ENCODE assay signal across 7 mouse cellular contexts in genomic region chr11:70019495-70020021, GRCm38 (mm10). TPM values are rescaled to one million over a fixed set of nuclear protein-coding genes. Genes with fewer than 3 reads are reported as not detected.
DNase-seq lines count a peak whose midpoint lies in the region; ATAC-seq and TF ChIP-seq lines count a peak whose summit lies in the region.

No protein-coding gene starts in this region.

- peak overlapping the region; percentile 92 for H3K9ac ChIP-seq in hindbrain, postnatal 0 days (replicated peaks; ENCODE audit: low read length)
- peak overlapping the region; percentile 98 for H3K9ac ChIP-seq in neural tube, embryonic 13.5 days

- H3K9me3 ChIP-seq in hindbrain, postnatal 0 days (ENCODE audit: low read length): no peaks in the 10 kb centered on the region
- H3K9me3 ChIP-seq in neural tube, embryonic 13.5 days: no peaks in the 10 kb centered on the region

- no peaks in the 10 kb centered on the region for H3K27me3 ChIP-seq in hindbrain, postnatal 0 days (ENCODE audit: insufficient read depth, low read length)
- H3K27me3 ChIP-seq in neural tube, embryonic 13.5 days: no peaks in the 10 kb centered on the region

- H3K36me3 ChIP-seq in hindbrain, postnatal 0 days (ENCODE audit: insufficient read depth, low read length): no peaks in the 10 kb centered on the region
- H3K36me3 ChIP-seq in neural tube, embryonic 13.5 days: no peaks in the 10 kb centered on the region

- 17% methylated on average over 2 of the region's 2 CpGs for WGBS in hindbrain, postnatal 0 days
- WGBS in neural tube, embryonic 13.5 days: 31% methylated on average over 2 of the region's 2 CpGs

- ATAC-seq in hindbrain, postnatal 0 days: no peak
- ATAC-seq in neural tube, embryonic 13.5 days (ENCODE audit: low read depth): no peak
- no peak for ATAC-seq in erythroblast, adult 5-6 weeks (replicated peaks; ENCODE audit: low FRiP score, poor library complexity, severe bottlenecking)

- peak overlapping the region; percentile 90 for H3K4me2 ChIP-seq in hindbrain, postnatal 0 days (ENCODE audit: low read depth, low read length)
- H3K4me2 ChIP-seq in neural tube, embryonic 13.5 days: peak overlapping the region; percentile 79

- H3K27ac ChIP-seq in layer of hippocampus, adult 2 months: peak overlapping the region; percentile 96
- H3K27ac ChIP-seq in embryonic fibroblast, embryonic 13.5 days (ENCODE audit: insufficient read depth, low read length): peak overlapping the region; percentile 71
- peak overlapping the region; percentile 95 for H3K27ac ChIP-seq in hindbrain, postnatal 0 days
- peak overlapping the region; percentile 96 for H3K27ac ChIP-seq in neural tube, embryonic 13.5 days (replicated peaks)

- TF ChIP-seq CTCF in layer of hippocampus, adult 2 months (conservative IDR thresholded peaks at IDR 0.05): no peak
- TF ChIP-seq CTCF in embryonic fibroblast, embryonic 13.5 days (IDR thresholded peaks at IDR 0.05; ENCODE audit: borderline replicate concordance, insufficient read depth, low read length): no peak
- no peak for TF ChIP-seq CTCF in hindbrain, postnatal 0 days (IDR thresholded peaks at IDR 0.05; ENCODE audit: low read depth)

- peak overlapping the region; percentile 79 for H3K4me3 ChIP-seq in layer of hippocampus, adult 2 months
- peak overlapping the region; percentile 85 for H3K4me3 ChIP-seq in embryonic fibroblast, embryonic 13.5 days (ENCODE audit: insufficient read depth, low read length)
- peak overlapping the region; percentile 80 for H3K4me3 ChIP-seq in hindbrain, postnatal 0 days (ENCODE audit: low read length)
- peak overlapping the region; percentile 79 for H3K4me3 ChIP-seq in neural tube, embryonic 13.5 days

- no peak for TF ChIP-seq POLR2A in embryonic fibroblast, embryonic 13.5 days (IDR thresholded peaks at IDR 0.05; ENCODE audit: low read depth, low read length)

- DNase-seq in layer of hippocampus, adult 2 months (ENCODE audit: low spot score in 2 of 2): no peak
- no peak for DNase-seq in layer of hippocampus, postnatal 10 days (ENCODE audit: low spot score in 2 of 2)
- no peak for DNase-seq in hindbrain, postnatal 0 days (ENCODE audit: low spot score)
- no peak for DNase-seq in gastrocnemius, postnatal 10 days

- H3K4me1 ChIP-seq in embryonic fibroblast, embryonic 13.5 days (ENCODE audit: control insufficient read depth, insufficient read depth, low read length): peaks cover 9% of the 10 kb centered on the region; the same call in 1 of the 2 replicates
- peaks cover 50% of the 10 kb centered on the region for H3K4me1 ChIP-seq in hindbrain, postnatal 0 days (ENCODE audit: insufficient read depth, low read length)
- peaks cover 73% of the 10 kb centered on the region for H3K4me1 ChIP-seq in neural tube, embryonic 13.5 days (replicated peaks)

RNA-seq across cellular contexts. Expression of gene Dlg4, which starts 2.8 kb away (rescaled TPM):
- total RNA-seq in layer of hippocampus, adult 2 months (2021): 100 to 1,000 TPM; 880 to 888 TPM
- total RNA-seq in layer of hippocampus, postnatal 10 days (2021): 100 to 1,000 TPM; 705 to 717 TPM
- 69.8 and 77.7 TPM in 2 replicates for polyA plus RNA-seq in embryonic fibroblast, embryonic 13.5 days (2011; ENCODE audit: insufficient read length, low read depth, missing spikeins)
- total RNA-seq in hindbrain, postnatal 0 days (2014; rRNA removed): 209 and 225 TPM in 2 replicates
- 18.8 and 22.4 TPM in 2 replicates for polyA plus RNA-seq in hindbrain, postnatal 0 days (2015; fragmentation: Nextera tagmentation; extraction: Ambion mirVana)
- polyA plus RNA-seq in neural tube, embryonic 13.5 days (2015; fragmentation: Nextera tagmentation; extraction: Ambion mirVana): 23.1 and 23.5 TPM in 2 replicates
- total RNA-seq in erythroblast, adult 5-6 weeks (2015; ENCODE audit: low replicate concordance): 7.7 TPM in 1 of 2 replicates, not detected in the other
- 0.17 and 0.84 TPM in 2 replicates for total RNA-seq in erythroblast, adult 5-6 weeks (2017; ENCODE audit: low replicate concordance)
- total RNA-seq in gastrocnemius, postnatal 10 days (2021): 10 to 100 TPM; 16.5 to 28.7 TPM

RNA-seq across cellular contexts. Expression of gene Acadvl, which starts 4.3 kb away (rescaled TPM):
- total RNA-seq in layer of hippocampus, adult 2 months (2021): 10 to 100 TPM; 54.9 to 63.7 TPM
- 10 to 100 TPM; 55.7 to 57.6 TPM for total RNA-seq in layer of hippocampus, postnatal 10 days (2021)
- polyA plus RNA-seq in embryonic fibroblast, embryonic 13.5 days (2011; ENCODE audit: insufficient read length, low read depth, missing spikeins): 47.4 and 57.9 TPM in 2 replicates
- 44.4 and 47.2 TPM in 2 replicates for total RNA-seq in hindbrain, postnatal 0 days (2014; rRNA removed)
- 65.2 and 75.2 TPM in 2 replicates for polyA plus RNA-seq in hindbrain, postnatal 0 days (2015; fragmentation: Nextera tagmentation; extraction: Ambion mirVana)
- polyA plus RNA-seq in neural tube, embryonic 13.5 days (2015; fragmentation: Nextera tagmentation; extraction: Ambion mirVana): 58.2 and 60.9 TPM in 2 replicates
- 23.6 and 48.4 TPM in 2 replicates for total RNA-seq in erythroblast, adult 5-6 weeks (2015; ENCODE audit: low replicate concordance)
- total RNA-seq in erythroblast, adult 5-6 weeks (2017; ENCODE audit: low replicate concordance): 18.6 and 20.4 TPM in 2 replicates
- 100 to 1,000 TPM; 217 to 254 TPM for total RNA-seq in gastrocnemius, postnatal 10 days (2021)

RNA-seq across cellular contexts. Expression of gene Dvl2, which starts 19.2 kb away (rescaled TPM):
- total RNA-seq in layer of hippocampus, adult 2 months (2021): 10 to 100 TPM; 40.6 to 45.3 TPM
- total RNA-seq in layer of hippocampus, postnatal 10 days (2021): 10 to 100 TPM; 26.1 to 38.9 TPM
- polyA plus RNA-seq in embryonic fibroblast, embryonic 13.5 days (2011; ENCODE audit: insufficient read length, low read depth, missing spikeins): 27.7 and 32.1 TPM in 2 replicates
- total RNA-seq in hindbrain, postnatal 0 days (2014; rRNA removed): 20.9 and 37.3 TPM in 2 replicates
- 18.1 and 19.3 TPM in 2 replicates for polyA plus RNA-seq in hindbrain, postnatal 0 days (2015; fragmentation: Nextera tagmentation; extraction: Ambion mirVana)
- polyA plus RNA-seq in neural tube, embryonic 13.5 days (2015; fragmentation: Nextera tagmentation; extraction: Ambion mirVana): 26.7 and 28.8 TPM in 2 replicates
- total RNA-seq in erythroblast, adult 5-6 weeks (2015; ENCODE audit: low replicate concordance): 1.3 and 4.2 TPM in 2 replicates
- total RNA-seq in erythroblast, adult 5-6 weeks (2017; ENCODE audit: low replicate concordance): 2.1 and 7.4 TPM in 2 replicates
- total RNA-seq in gastrocnemius, postnatal 10 days (2021): 10 to 100 TPM in 1 of 2 experiments, 1 to 10 TPM in 1; 8.2 to 14.7 TPM

RNA-seq across cellular contexts. Expression of gene Phf23, which starts 24.0 kb away (rescaled TPM):
- 10 to 100 TPM; 40.5 to 42.6 TPM for total RNA-seq in layer of hippocampus, adult 2 months (2021)
- 10 to 100 TPM; 40.1 to 43.7 TPM for total RNA-seq in layer of hippocampus, postnatal 10 days (2021)
- polyA plus RNA-seq in embryonic fibroblast, embryonic 13.5 days (2011; ENCODE audit: insufficient read length, low read depth, missing spikeins): 78.6 and 89.1 TPM in 2 replicates
- 34.3 and 47.9 TPM in 2 replicates for total RNA-seq in hindbrain, postnatal 0 days (2014; rRNA removed)
- polyA plus RNA-seq in hindbrain, postnatal 0 days (2015; fragmentation: Nextera tagmentation; extraction: Ambion mirVana): 44.0 and 46.0 TPM in 2 replicates
- 74.2 and 76.3 TPM in 2 replicates for polyA plus RNA-seq in neural tube, embryonic 13.5 days (2015; fragmentation: Nextera tagmentation; extraction: Ambion mirVana)
- total RNA-seq in erythroblast, adult 5-6 weeks (2015; ENCODE audit: low replicate concordance): 8.5 and 11.3 TPM in 2 replicates
- 7.4 and 11.0 TPM in 2 replicates for total RNA-seq in erythroblast, adult 5-6 weeks (2017; ENCODE audit: low replicate concordance)
- total RNA-seq in gastrocnemius, postnatal 10 days (2021): 10 to 100 TPM; 22.2 to 28.9 TPM

RNA-seq across cellular contexts. Expression of gene Gabarap, which starts 28.6 kb away (rescaled TPM):
- total RNA-seq in layer of hippocampus, adult 2 months (2021): 100 to 1,000 TPM; 216 to 229 TPM
- 100 to 1,000 TPM; 256 to 267 TPM for total RNA-seq in layer of hippocampus, postnatal 10 days (2021)
- 639 and 646 TPM in 2 replicates for polyA plus RNA-seq in embryonic fibroblast, embryonic 13.5 days (2011; ENCODE audit: insufficient read length, low read depth, missing spikeins)
- 175 and 209 TPM in 2 replicates for total RNA-seq in hindbrain, postnatal 0 days (2014; rRNA removed)
- polyA plus RNA-seq in hindbrain, postnatal 0 days (2015; fragmentation: Nextera tagmentation; extraction: Ambion mirVana): 548 and 563 TPM in 2 replicates
- 679 and 746 TPM in 2 replicates for polyA plus RNA-seq in neural tube, embryonic 13.5 days (2015; fragmentation: Nextera tagmentation; extraction: Ambion mirVana)
- total RNA-seq in erythroblast, adult 5-6 weeks (2015; ENCODE audit: low replicate concordance): 328 and 394 TPM in 2 replicates
- total RNA-seq in erythroblast, adult 5-6 weeks (2017; ENCODE audit: low replicate concordance): 127 and 214 TPM in 2 replicates
- 100 to 1,000 TPM; 195 to 228 TPM for total RNA-seq in gastrocnemius, postnatal 10 days (2021)
